Mouse (Mus musculus): ENCODE results near the gene Kcnmb2. TPM values are rescaled to one million over a fixed set of nuclear protein-coding genes. Genes with fewer than 3 reads are reported as not detected.

Kcnmb2 gene
- polyA plus RNA-seq, 1 experiment from 2014 or later = 0.07 TPM

- 46% methylated on average over 5 of the region's 5 CpGs for WGBS (ENCODE audit: insufficient replicate concordance)
- no peak for ATAC-seq (ENCODE audit: low read depth)
These were observed 80.1 kb downstream of the Kcnmb2 start for GRCm38 (mm10) chr3:31982444-31982843.

GRCm38 (mm10) chr3:31985103-31985502, 82.8 kb downstream of the Kcnmb2 start:
- no peak overlapping the region for H3K4me3 ChIP-seq (ENCODE audit: low read depth, low read length)
- no peaks in the 10 kb centered on the region for H3K36me3 ChIP-seq (ENCODE audit: control insufficient read depth, insufficient read depth)
- no peak overlapping the region for H3K9ac ChIP-seq (ENCODE audit: low read depth, low read length)
- no peak for ATAC-seq (ENCODE audit: low read depth)
- H3K4me2 ChIP-seq (ENCODE audit: low read depth, low read length) = no peak overlapping the region
- H3K27ac ChIP-seq (ENCODE audit: low read length) = no peak overlapping the region
- H3K4me1 ChIP-seq (ENCODE audit: control insufficient read depth, low read depth, low read length) = no peaks in the 10 kb centered on the region
- H3K27me3 ChIP-seq (ENCODE audit: control insufficient read depth, insufficient read depth, low read depth, low read length) = no peaks in the 10 kb centered on the region
- WGBS (ENCODE audit: insufficient replicate concordance) = 72% methylated on average over 4 of the region's 4 CpGs
- no peaks in the 10 kb centered on the region for H3K9me3 ChIP-seq (replicated peaks; ENCODE audit: control insufficient read depth, low read length)

More at GRCm38 (mm10) chr3:31982444-31982843, 80.1 kb downstream of the Kcnmb2 start:
- Histone ChIP-seq H3K4me2 (ENCODE audit: low read depth, low read length) (no peak overlapping the region), H3K27ac (ENCODE audit: low read length) (no peak overlapping the region), H3K27me3 (ENCODE audit: control insufficient read depth, insufficient read depth, low read depth, low read length) (no peaks in the 10 kb centered on the region), H3K9ac (ENCODE audit: low read depth, low read length) (no peak overlapping the region), H3K36me3 (ENCODE audit: control insufficient read depth, insufficient read depth) (no peaks in the 10 kb centered on the region), H3K4me1 (ENCODE audit: control insufficient read depth, low read depth, low read length) (no peaks in the 10 kb centered on the region), H3K9me3 (replicated peaks; ENCODE audit: control insufficient read depth, low read length) (no peaks in the 10 kb centered on the region), H3K4me3 (ENCODE audit: low read depth, low read length) (no peak overlapping the region)

- Histone ChIP-seq H3K4me2 (ENCODE audit: low read depth, low read length) (no peak overlapping the region), H3K9ac (ENCODE audit: low read depth, low read length) (no peak overlapping the region), H3K27me3 (ENCODE audit: control insufficient read depth, insufficient read depth, low read depth, low read length) (no peaks in the 10 kb centered on the region), H3K27ac (ENCODE audit: low read length) (no peak overlapping the region), H3K36me3 (ENCODE audit: control insufficient read depth, insufficient read depth) (no peaks in the 10 kb centered on the region), H3K4me3 (ENCODE audit: low read depth, low read length) (no peak overlapping the region), H3K9me3 (replicated peaks; ENCODE audit: control insufficient read depth, low read length) (no peaks in the 10 kb centered on the region), H3K4me1 (ENCODE audit: control insufficient read depth, low read depth, low read length) (no peaks in the 10 kb centered on the region)
- ATAC-seq (ENCODE audit: low read depth) = no peak
- WGBS (ENCODE audit: insufficient replicate concordance) = 62% methylated on average over 5 of the region's 5 CpGs
These were observed 89.3 kb downstream of the Kcnmb2 start for GRCm38 (mm10) chr3:31991526-31992045.

- H3K4me3 ChIP-seq (ENCODE audit: low read depth, low read length) = no peak overlapping the region
- H3K27me3 ChIP-seq (ENCODE audit: control insufficient read depth, insufficient read depth, low read depth, low read length) = no peaks in the 10 kb centered on the region
- no peak for ATAC-seq (ENCODE audit: low read depth)
- 64% methylated on average over 5 of the region's 5 CpGs for WGBS (ENCODE audit: insufficient replicate concordance)
- no peak overlapping the region for H3K4me2 ChIP-seq (ENCODE audit: low read depth, low read length)
- no peaks in the 10 kb centered on the region for H3K9me3 ChIP-seq (replicated peaks; ENCODE audit: control insufficient read depth, low read length)
- no peaks in the 10 kb centered on the region for H3K4me1 ChIP-seq (ENCODE audit: control insufficient read depth, low read depth, low read length)
- no peak overlapping the region for H3K9ac ChIP-seq (ENCODE audit: low read depth, low read length)
- no peak overlapping the region for H3K27ac ChIP-seq (ENCODE audit: low read length)
- no peaks in the 10 kb centered on the region for H3K36me3 ChIP-seq (ENCODE audit: control insufficient read depth, insufficient read depth)
These were observed 109.3 kb downstream of the Kcnmb2 start for GRCm38 (mm10) chr3:32011566-32011965.

GRCm38 (mm10) chr3:32012205-32012931, 110.1 kb downstream of the Kcnmb2 start:
- Histone ChIP-seq H3K36me3 (ENCODE audit: control insufficient read depth, insufficient read depth) (no peaks in the 10 kb centered on the region), H3K27ac (ENCODE audit: low read length) (no peak overlapping the region), H3K4me3 (ENCODE audit: low read depth, low read length) (no peak overlapping the region), H3K27me3 (ENCODE audit: control insufficient read depth, insufficient read depth, low read depth, low read length) (no peaks in the 10 kb centered on the region), H3K4me1 (ENCODE audit: control insufficient read depth, low read depth, low read length) (no peaks in the 10 kb centered on the region), H3K9ac (ENCODE audit: low read depth, low read length) (no peak overlapping the region), H3K9me3 (replicated peaks; ENCODE audit: control insufficient read depth, low read length) (no peaks in the 10 kb centered on the region), H3K4me2 (ENCODE audit: low read depth, low read length) (no peak overlapping the region)
- 67% methylated on average over 12 of the region's 12 CpGs for WGBS (ENCODE audit: insufficient replicate concordance)
- no peak for ATAC-seq (ENCODE audit: low read depth)

- 64% methylated on average over 6 of the region's 6 CpGs for WGBS (ENCODE audit: insufficient replicate concordance)
- H3K4me1 ChIP-seq (ENCODE audit: control insufficient read depth, low read depth, low read length) = no peaks in the 10 kb centered on the region
- H3K36me3 ChIP-seq (ENCODE audit: control insufficient read depth, insufficient read depth) = no peaks in the 10 kb centered on the region
- H3K4me2 ChIP-seq (ENCODE audit: low read depth, low read length) = no peak overlapping the region
- H3K9me3 ChIP-seq (replicated peaks; ENCODE audit: control insufficient read depth, low read length) = no peaks in the 10 kb centered on the region
- no peak overlapping the region for H3K27ac ChIP-seq (ENCODE audit: low read length)
- H3K4me3 ChIP-seq (ENCODE audit: low read depth, low read length) = no peak overlapping the region
- no peak overlapping the region for H3K9ac ChIP-seq (ENCODE audit: low read depth, low read length)
- H3K27me3 ChIP-seq (ENCODE audit: control insufficient read depth, insufficient read depth, low read depth, low read length) = no peaks in the 10 kb centered on the region
- no peak for ATAC-seq (ENCODE audit: low read depth)
These were observed 118.7 kb downstream of the Kcnmb2 start for GRCm38 (mm10) chr3:32020981-32021380.

- Histone ChIP-seq H3K9me3 (replicated peaks; ENCODE audit: control insufficient read depth, low read length) (no peaks in the 10 kb centered on the region), H3K27me3 (ENCODE audit: control insufficient read depth, insufficient read depth, low read depth, low read length) (no peaks in the 10 kb centered on the region), H3K4me3 (ENCODE audit: low read depth, low read length) (no peak overlapping the region), H3K9ac (ENCODE audit: low read depth, low read length) (no peak overlapping the region), H3K4me2 (ENCODE audit: low read depth, low read length) (no peak overlapping the region), H3K4me1 (ENCODE audit: control insufficient read depth, low read depth, low read length) (no peaks in the 10 kb centered on the region), H3K27ac (ENCODE audit: low read length) (no peak overlapping the region), H3K36me3 (ENCODE audit: control insufficient read depth, insufficient read depth) (no peaks in the 10 kb centered on the region)
- no peak for ATAC-seq (ENCODE audit: low read depth)
- 57% methylated on average over 10 of the region's 10 CpGs for WGBS (ENCODE audit: insufficient replicate concordance)
These were observed 127.2 kb downstream of the Kcnmb2 start for GRCm38 (mm10) chr3:32029375-32030050.

GRCm38 (mm10) chr3:32032381-32032780, 130.1 kb downstream of the Kcnmb2 start:
- Histone ChIP-seq H3K36me3 (ENCODE audit: control insufficient read depth, insufficient read depth) (no peaks in the 10 kb centered on the region), H3K9ac (ENCODE audit: low read depth, low read length) (no peak overlapping the region), H3K9me3 (replicated peaks; ENCODE audit: control insufficient read depth, low read length) (no peaks in the 10 kb centered on the region), H3K4me1 (ENCODE audit: control insufficient read depth, low read depth, low read length) (no peaks in the 10 kb centered on the region), H3K4me3 (ENCODE audit: low read depth, low read length) (no peak overlapping the region), H3K4me2 (ENCODE audit: low read depth, low read length) (no peak overlapping the region), H3K27me3 (ENCODE audit: control insufficient read depth, insufficient read depth, low read depth, low read length) (no peaks in the 10 kb centered on the region), H3K27ac (ENCODE audit: low read length) (no peak overlapping the region)
- ATAC-seq (ENCODE audit: low read depth) = no peak
- WGBS (ENCODE audit: insufficient replicate concordance) = 57% methylated on average over 9 of the region's 9 CpGs

- no peaks in the 10 kb centered on the region for H3K4me1 ChIP-seq (ENCODE audit: control insufficient read depth, low read depth, low read length)
- H3K27me3 ChIP-seq (ENCODE audit: control insufficient read depth, insufficient read depth, low read depth, low read length) = no peaks in the 10 kb centered on the region
- 55% methylated on average over 3 of the region's 3 CpGs for WGBS (ENCODE audit: insufficient replicate concordance)
- H3K9ac ChIP-seq (ENCODE audit: low read depth, low read length) = no peak overlapping the region
- no peak overlapping the region for H3K27ac ChIP-seq (ENCODE audit: low read length)
- no peaks in the 10 kb centered on the region for H3K36me3 ChIP-seq (ENCODE audit: control insufficient read depth, insufficient read depth)
- H3K4me2 ChIP-seq (ENCODE audit: low read depth, low read length) = no peak overlapping the region
- H3K9me3 ChIP-seq (replicated peaks; ENCODE audit: control insufficient read depth, low read length) = no peaks in the 10 kb centered on the region
- ATAC-seq (ENCODE audit: low read depth) = no peak
- no peak overlapping the region for H3K4me3 ChIP-seq (ENCODE audit: low read depth, low read length)
These were observed 141.5 kb downstream of the Kcnmb2 start for GRCm38 (mm10) chr3:32043814-32044213.

Measured in liver, embryonic 16.5 days (tissue).